Mouse (Mus musculus) ES-E14 (cell line): ENCODE data around the gene Prkag2.

Source experiments
- CHD2 ChIP-seq: IDR thresholded peaks from 2 replicates; pipeline ENCODE4 v1.6.1; 2014; ENCODE audit warnings: mild to moderate bottlenecking, low read depth, low read length, inconsistent platforms
- HCFC1 ChIP-seq: IDR thresholded peaks from 2 replicates; pipeline ENCODE4 v1.6.1; 2012; ENCODE audit warnings: low read length, inconsistent platforms, borderline replicate concordance; ENCODE audit not compliant: insufficient read depth
- ZC3H11A ChIP-seq: IDR thresholded peaks from 2 replicates; pipeline ENCODE4 v1.6.1; 2012; ENCODE audit warnings: low read depth, mild to moderate bottlenecking, inconsistent platforms, low read length, borderline replicate concordance
- ZNF384 ChIP-seq: IDR thresholded peaks from 2 replicates; pipeline ENCODE4 v1.6.1; 2012; ENCODE audit warnings: low read depth, low read length, inconsistent platforms

- TF ChIP-seq ZC3H11A: no peak
- TF ChIP-seq HCFC1: no peak
- TF ChIP-seq CHD2: no peak
- no peak for TF ChIP-seq ZNF384
These were observed 204.8 kb downstream of the Prkag2 start for GRCm38 (mm10) chr5:24895606-24896005.
